Mouse (Mus musculus) lung, embryonic 14.5 days (tissue): ENCODE data around the gene Cenpn. TPM values are rescaled to one million over a fixed set of nuclear protein-coding genes. Genes with fewer than 3 reads are reported as not detected.
A peak's percentile ranks its signal among the peaks of the same experiment; 100 is the strongest.

Experiments
- ATAC-seq: fragments of 200-750 bp; cut with Nextera tagmentation; 2 replicates; pipeline ENCODE4 v1.8.0; 2017; ENCODE audit warnings: mild to moderate bottlenecking, moderate TSS enrichment, moderate library complexity; ENCODE audit not compliant: insufficient read depth
- DNase-seq: peaks from one replicate; pipeline ENCODE4 v3.0.0-alpha.2; 2015
- H3K27ac ChIP-seq: fragments of 300-500 bp; sonication (generic); 2 replicates; pipeline ENCODE4 v1.5.1; 2014; ENCODE audit warnings: low read depth, mild to moderate bottlenecking, moderate library complexity
- H3K27me3 ChIP-seq: fragments of 300-500 bp; sonication (generic); 2 replicates; pipeline ENCODE4 v1.6.1; 2014; ENCODE audit warnings: low read length, control low read depth; ENCODE audit not compliant: insufficient read depth
- H3K36me3 ChIP-seq: fragments of 300-500 bp; sonication (generic); 2 replicates; pipeline ENCODE4 v1.6.1; 2014; ENCODE audit warnings: control low read depth; ENCODE audit not compliant: insufficient read depth
- H3K4me1 ChIP-seq: fragments of 300-500 bp; sonication (generic); 2 replicates; pipeline ENCODE4 v1.6.1; 2014; ENCODE audit warnings: antibody characterized with exemption, control low read depth; ENCODE audit not compliant: insufficient read depth
- H3K4me2 ChIP-seq: fragments of 300-500 bp; sonication (generic); 2 replicates; pipeline ENCODE4 v1.6.1; 2014; ENCODE audit warnings: mild to moderate bottlenecking
- H3K4me3 ChIP-seq: fragments of 300-500 bp; sonication (generic); 2 replicates; pipeline ENCODE4 v1.5.1; 2014; ENCODE audit warnings: low read depth, low read length
- H3K9ac ChIP-seq: fragments of 300-500 bp; sonication (generic); 2 replicates; pipeline ENCODE4 v1.6.1; 2014
- H3K9me3 ChIP-seq: fragments of 300-500 bp; sonication (generic); 2 replicates; pipeline ENCODE4 v1.6.1; 2016; ENCODE audit warnings: low read depth, low read length, control low read depth
- CTCF ChIP-seq: IDR thresholded peaks from 2 replicates; pipeline ENCODE4 v1.5.1; 2016; ENCODE audit warnings: antibody characterized with exemption, low read depth
- WGBS: fragments of 180-500 bp; shearing (Covaris S2); extraction: QIAGEN DNeasy Blood & Tissue Kit; methylation state at CpG from one replicate; pipeline ENCODE4 v1.1.7; 2014; 5-methylcytosine and 5-hydroxymethylcytosine counted together
- polyA plus RNA-seq: library from polyadenylated mRNA; unstranded; fragments of >200 nt; fragmentation: Nextera tagmentation; extraction: Ambion mirVana; gene quantifications from 2 replicates; pipeline ENCODE4 v1.2.1, GENCODE M21; 2014

Gene Cenpn
- 53.9 and 58.9 TPM in 2 replicates for polyA plus RNA-seq

DNA sequence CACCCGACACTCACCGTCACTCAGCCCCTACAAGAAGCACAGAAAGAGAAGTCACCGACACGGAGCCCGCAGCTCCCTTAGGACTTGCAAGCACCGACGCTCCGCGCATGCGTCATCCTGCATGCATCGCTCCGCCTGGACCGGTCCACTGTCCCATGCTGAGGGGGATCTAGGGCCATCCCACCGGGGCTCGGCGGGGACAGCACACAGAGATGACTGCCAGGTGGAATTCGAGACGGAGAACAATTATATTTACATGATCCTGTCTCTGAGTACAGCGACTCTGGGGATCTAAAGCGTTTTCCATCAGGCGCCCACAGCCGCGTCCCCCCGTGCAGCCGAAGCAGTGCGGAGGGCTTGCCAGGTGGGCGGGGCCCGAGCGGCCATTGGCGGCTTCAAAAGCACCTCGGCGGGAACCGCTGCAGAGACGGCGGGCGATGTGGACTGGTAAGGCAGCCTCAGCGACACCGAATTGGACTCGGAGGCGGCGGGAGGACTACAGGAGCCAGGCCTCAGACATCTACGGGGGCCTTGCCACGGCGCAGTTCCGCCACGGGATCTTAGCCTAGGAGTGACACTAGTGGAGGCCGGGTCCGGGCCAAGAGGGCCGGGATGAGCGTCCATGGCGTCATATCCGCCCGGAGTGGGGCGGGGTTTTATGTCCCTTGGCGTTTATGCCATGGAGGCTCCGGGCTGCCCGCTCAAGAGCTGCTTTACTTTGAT is at the start of gene Cenpn, which contains the start of gene Cmc2:
Gene Cenpn, plus strand, starts transcription at position 394 of the 723 bp plus-strand sequence.
Gene Cmc2, minus strand, starts transcription at position 119 of the 723 bp plus-strand sequence.
- H3K4me1 ChIP-seq = no peaks in the 10 kb centered on the region
- TF ChIP-seq CTCF = no peak
- WGBS = under 1% methylated on average over 57 of the region's 57 CpGs

DNA sequence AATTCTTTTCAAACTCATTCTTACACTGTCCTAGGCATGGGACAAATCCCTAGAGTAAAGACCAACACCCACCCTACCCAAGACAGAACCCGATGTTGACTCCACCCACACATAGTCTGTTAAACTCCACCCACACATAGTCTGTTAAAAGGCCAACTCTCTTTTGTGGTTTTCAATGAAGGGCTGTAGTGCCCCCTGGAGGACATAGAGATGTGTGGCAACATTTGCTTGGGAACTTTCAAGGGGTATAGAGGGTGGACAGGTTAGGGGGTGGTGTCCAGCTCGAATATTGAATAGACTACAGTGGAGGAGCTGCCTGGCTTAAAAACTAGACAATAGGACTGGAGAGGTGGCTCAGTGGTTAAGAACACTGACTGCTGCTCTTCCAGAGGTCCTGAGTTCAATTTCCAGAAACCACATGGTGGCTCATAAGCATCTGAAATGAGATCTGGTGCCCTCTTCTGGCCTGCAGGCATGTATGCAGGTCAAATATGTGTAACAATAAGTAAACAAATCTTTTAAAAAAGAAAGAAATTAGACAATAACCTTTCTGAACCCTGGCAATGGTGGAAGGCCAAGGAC is 48.7 kb upstream of the Cenpn start:
- 76% methylated on average over 2 of the region's 2 CpGs for WGBS
- H3K4me1 ChIP-seq = no peaks in the 10 kb centered on the region
- ATAC-seq = no peak; the same call in 1 of the 2 replicates

More for the DNA sequence above, at the start of gene Cenpn, which contains the start of gene Cmc2:
- DNase-seq (peak; percentile 98), ATAC-seq (peak; percentile 97)
- Histone ChIP-seq H3K9me3 (no peaks in the 10 kb centered on the region), H3K9ac (peak within 1 kb of the TSS; percentile 74), H3K4me2 (peak within 1 kb of the TSS; percentile 63), H3K27ac (peak within 1 kb of the TSS; percentile 84), H3K36me3 (peaks cover 21% of the 10 kb centered on the region), H3K27me3 (no peaks in the 10 kb centered on the region), H3K4me3 (peak within 1 kb of the TSS; percentile 77)

DNA sequence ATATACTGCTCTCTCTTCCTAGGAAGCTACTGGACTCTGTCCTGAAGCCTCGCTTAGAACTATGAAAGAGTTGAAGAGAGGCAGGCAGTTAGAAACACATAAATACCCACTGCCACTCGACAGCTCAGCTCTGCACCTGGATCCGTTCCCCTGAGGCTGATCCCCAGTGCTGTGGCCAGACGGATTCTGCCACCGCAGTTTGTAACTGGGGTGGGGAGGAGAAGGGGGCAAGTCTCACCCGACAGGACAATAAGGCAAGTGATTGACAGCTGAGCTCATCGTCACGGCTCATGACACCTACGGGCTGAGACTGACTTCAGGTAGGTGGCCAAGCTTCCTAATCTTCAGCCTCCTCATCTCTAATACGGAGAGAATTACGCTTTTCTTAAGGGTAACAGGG is 47.9 kb upstream of the Cenpn start:
- H3K9me3 ChIP-seq = no peaks in the 10 kb centered on the region
- H3K4me3 ChIP-seq = no peak overlapping the region
- no peak for TF ChIP-seq CTCF
- H3K27me3 ChIP-seq = no peaks in the 10 kb centered on the region
- no peak for DNase-seq
- ATAC-seq = no peak
- H3K9ac ChIP-seq = no peak overlapping the region
- H3K4me2 ChIP-seq = no peak overlapping the region
- no peaks in the 10 kb centered on the region for H3K4me1 ChIP-seq
- H3K27ac ChIP-seq = no peak overlapping the region
- WGBS = 74% methylated on average over 11 of the region's 11 CpGs
- H3K36me3 ChIP-seq = no peaks in the 10 kb centered on the region

More for the DNA sequence above, 48.7 kb upstream of the Cenpn start:
- no peak overlapping the region for H3K4me3 ChIP-seq
- no peaks in the 10 kb centered on the region for H3K27me3 ChIP-seq
- peak; percentile 46 for DNase-seq
- no peak overlapping the region for H3K4me2 ChIP-seq
- H3K9me3 ChIP-seq = no peaks in the 10 kb centered on the region
- peak; percentile 44 for TF ChIP-seq CTCF
- no peak overlapping the region for H3K9ac ChIP-seq
- no peak overlapping the region for H3K27ac ChIP-seq
- H3K36me3 ChIP-seq = no peaks in the 10 kb centered on the region

DNA sequence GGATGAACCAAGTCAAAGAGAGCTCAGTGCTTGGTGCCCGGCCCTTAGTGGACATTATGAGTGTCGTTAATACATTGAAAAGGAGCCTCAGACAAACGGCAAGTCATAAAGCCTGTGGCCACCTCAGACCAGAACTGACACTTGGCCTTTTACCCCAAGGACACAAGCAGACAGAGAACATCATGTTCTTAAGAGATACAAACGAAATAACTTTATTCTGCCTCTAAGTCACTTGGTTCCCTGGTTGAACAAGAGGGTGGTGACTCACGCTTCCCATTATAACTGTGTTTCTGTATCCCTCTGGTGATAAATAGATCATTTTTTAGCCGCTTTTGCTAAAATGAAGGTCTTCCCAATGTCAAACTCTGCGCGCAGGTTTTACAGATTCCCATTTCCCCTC is 47.5 kb upstream of the Cenpn start:
- no peak overlapping the region for H3K27ac ChIP-seq
- H3K9ac ChIP-seq = no peak overlapping the region
- 80% methylated on average over 8 of the region's 8 CpGs for WGBS
- no peaks in the 10 kb centered on the region for H3K4me1 ChIP-seq
- H3K36me3 ChIP-seq = no peaks in the 10 kb centered on the region
- DNase-seq = no peak
- ATAC-seq = no peak
- H3K4me3 ChIP-seq = no peak overlapping the region
- no peaks in the 10 kb centered on the region for H3K27me3 ChIP-seq
- no peak overlapping the region for H3K4me2 ChIP-seq
- no peaks in the 10 kb centered on the region for H3K9me3 ChIP-seq
- TF ChIP-seq CTCF = no peak

DNA sequence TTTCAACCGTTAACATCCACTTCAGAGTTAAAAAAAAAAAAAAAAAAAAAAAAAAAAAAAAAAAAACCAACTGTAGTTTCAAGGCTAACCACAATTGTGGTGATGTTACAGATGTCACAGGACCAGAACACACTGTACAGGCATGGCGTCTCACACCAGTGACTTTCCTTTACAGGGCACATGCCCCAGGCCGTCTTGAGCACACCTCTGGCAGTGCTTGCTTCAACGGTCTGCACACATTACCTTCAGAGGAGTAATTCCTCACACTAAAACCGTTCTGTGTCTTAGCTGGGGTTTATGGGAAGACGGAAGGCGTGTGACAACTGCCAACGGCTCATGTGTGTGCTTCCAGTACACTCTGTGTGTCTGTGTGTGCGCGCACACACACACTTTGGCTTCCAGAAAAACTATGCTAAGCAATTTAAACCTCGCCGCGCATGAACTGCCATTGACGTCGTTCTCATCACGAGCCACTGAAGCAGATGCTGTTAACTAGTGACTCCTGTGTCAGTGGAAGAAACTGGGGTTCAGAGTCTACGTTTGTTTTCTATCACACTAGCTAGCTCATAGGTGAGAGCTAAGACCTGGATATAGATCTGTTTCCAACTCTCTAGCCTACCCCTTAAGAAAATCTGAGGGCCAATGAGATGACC is 45.6 kb upstream of the Cenpn start:
- H3K9ac ChIP-seq = no peak overlapping the region
- no peaks in the 10 kb centered on the region for H3K9me3 ChIP-seq
- no peak overlapping the region for H3K4me2 ChIP-seq
- no peak for ATAC-seq
- H3K4me3 ChIP-seq = no peak overlapping the region
- H3K36me3 ChIP-seq = no peaks in the 10 kb centered on the region
- no peaks in the 10 kb centered on the region for H3K4me1 ChIP-seq
- TF ChIP-seq CTCF = no peak
- no peak for DNase-seq
- WGBS = 79% methylated on average over 17 of the region's 17 CpGs
- H3K27ac ChIP-seq = no peak overlapping the region
- no peaks in the 10 kb centered on the region for H3K27me3 ChIP-seq

DNA sequence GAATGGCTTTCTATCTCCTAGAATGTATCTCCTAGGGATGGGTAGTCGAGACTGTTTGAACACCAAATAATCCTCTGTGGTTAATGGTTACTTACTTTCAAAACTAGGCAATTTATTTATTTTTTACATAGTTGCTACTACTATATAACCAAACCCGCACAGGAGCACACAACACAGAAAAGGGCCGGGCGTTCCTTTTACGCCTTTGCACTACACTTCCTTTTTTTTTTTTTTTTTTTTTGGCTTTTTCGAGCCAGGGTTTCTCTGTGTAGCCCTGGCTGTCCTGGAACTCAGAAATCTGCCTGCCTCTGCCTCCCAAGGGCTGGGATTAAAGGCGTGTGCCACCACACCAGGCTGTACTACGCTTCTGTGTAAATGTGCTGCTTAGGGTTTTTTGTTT is 40.1 kb upstream of the Cenpn start:
- Histone ChIP-seq H3K4me1 (no peaks in the 10 kb centered on the region), H3K9me3 (no peaks in the 10 kb centered on the region), H3K4me2 (no peak overlapping the region), H3K27ac (no peak overlapping the region), H3K4me3 (no peak overlapping the region), H3K27me3 (no peaks in the 10 kb centered on the region), H3K36me3 (no peaks in the 10 kb centered on the region), H3K9ac (no peak overlapping the region)
- WGBS = 88% methylated on average over 8 of the region's 8 CpGs
- TF ChIP-seq CTCF = no peak
- ATAC-seq (no peak), DNase-seq (no peak)

DNA sequence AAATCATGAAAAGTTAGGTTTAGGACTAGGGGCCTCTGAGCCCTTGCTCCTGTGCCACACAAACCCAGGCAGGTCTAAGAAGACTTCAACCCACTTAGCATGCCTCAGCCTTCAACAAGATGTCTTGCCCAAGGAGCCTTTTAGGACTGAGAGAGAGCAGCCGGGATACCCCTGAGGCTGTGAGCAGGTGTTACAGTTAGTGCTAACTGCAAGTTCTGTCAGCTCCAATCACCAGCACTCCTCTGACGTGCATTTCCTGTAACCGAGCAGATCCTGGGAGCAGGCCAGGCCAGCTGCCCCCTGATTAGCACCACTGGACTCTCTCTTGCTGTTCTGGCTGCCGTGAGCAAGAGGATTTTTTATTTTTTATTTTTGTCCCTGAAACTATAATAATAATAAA is 33.7 kb upstream of the Cenpn start:
- Histone ChIP-seq H3K27ac (no peak overlapping the region), H3K4me1 (no peaks in the 10 kb centered on the region), H3K9ac (no peak overlapping the region), H3K36me3 (peaks cover 22% of the 10 kb centered on the region; the same call in 1 of the 2 replicates), H3K4me3 (no peak overlapping the region), H3K27me3 (no peaks in the 10 kb centered on the region), H3K4me2 (no peak overlapping the region), H3K9me3 (no peaks in the 10 kb centered on the region)
- ATAC-seq (no peak), DNase-seq (no peak)
- no peak for TF ChIP-seq CTCF
- 37% methylated on average over 4 of the region's 4 CpGs for WGBS
